Mouse (Mus musculus) hindbrain, embryonic 10.5 days (tissue): ENCODE results near the gene Chmp4b. TPM values are rescaled to one million over a fixed set of nuclear protein-coding genes. Genes with fewer than 3 reads are reported as not detected.

Experiments used
- DNase-seq: peaks from one replicate; pipeline ENCODE4 v3.0.0-alpha.2; 2017; ENCODE audit warnings: low spot score
- H3K27ac ChIP-seq: fragments of 300-500 bp; sonication (generic); 2 replicates; pipeline ENCODE4 v1.5.1; 2016; ENCODE audit warnings: mild to moderate bottlenecking, moderate library complexity
- H3K27me3 ChIP-seq: fragments of 300-500 bp; sonication (generic); 2 replicates; pipeline ENCODE4 v1.6.1; 2016; ENCODE audit warnings: mild to moderate bottlenecking; ENCODE audit not compliant: poor library complexity, insufficient read depth, severe bottlenecking
- H3K36me3 ChIP-seq: fragments of 300-500 bp; sonication (generic); 2 replicates; pipeline ENCODE4 v1.6.1; 2016; ENCODE audit warnings: mild to moderate bottlenecking, moderate library complexity
- H3K4me1 ChIP-seq: fragments of 300-500 bp; sonication (generic); replicated peaks from 2 replicates; pipeline ENCODE4 v1.6.1; 2016; ENCODE audit warnings: mild to moderate bottlenecking
- H3K4me3 ChIP-seq: fragments of 300-500 bp; sonication (generic); 2 replicates; pipeline ENCODE4 v1.5.1; 2016; ENCODE audit warnings: mild to moderate bottlenecking, moderate library complexity
- H3K9me3 ChIP-seq: fragments of 300-500 bp; sonication (generic); 2 replicates; pipeline ENCODE4 v1.6.1; 2016; ENCODE audit warnings: mild to moderate bottlenecking, moderate library complexity
- WGBS: fragments of 180-500 bp; shearing (Covaris S2); methylation state at CpG from one replicate; pipeline ENCODE4 v1.1.7; 2016; 5-methylcytosine and 5-hydroxymethylcytosine counted together
- polyA plus RNA-seq: library from polyadenylated mRNA; unstranded; fragments of >200 nt; fragmentation: Nextera tagmentation; extraction: Ambion mirVana; gene quantifications from 2 replicates; pipeline ENCODE4 v1.2.1, GENCODE M21; 2016

Gene Chmp4b
- 13.3 and 18.1 TPM in 2 replicates for polyA plus RNA-seq

GRCm38 (mm10) chr2:154651363-154651762 lies at the start of gene Chmp4b:
Gene Chmp4b (plus strand): TSS chr2:154651705.
- peaks cover 13% of the 10 kb centered on the region for H3K4me1 ChIP-seq
- H3K4me3 ChIP-seq, result no peak within 1 kb of the TSS
- WGBS, result 60% methylated on average over 8 of the region's 8 CpGs
- peak within 1 kb of the TSS; percentile 56 for H3K27ac ChIP-seq
- H3K27me3 ChIP-seq, result no peaks in the 10 kb centered on the region
- peak; percentile 28 for DNase-seq
- 0 out of 2 replicates have a peak, but pooled peaks cover 4% of the 10 kb centered on the region for H3K36me3 ChIP-seq
- no peaks in the 10 kb centered on the region; the same call in 1 of the 2 replicates for H3K9me3 ChIP-seq

DNA sequence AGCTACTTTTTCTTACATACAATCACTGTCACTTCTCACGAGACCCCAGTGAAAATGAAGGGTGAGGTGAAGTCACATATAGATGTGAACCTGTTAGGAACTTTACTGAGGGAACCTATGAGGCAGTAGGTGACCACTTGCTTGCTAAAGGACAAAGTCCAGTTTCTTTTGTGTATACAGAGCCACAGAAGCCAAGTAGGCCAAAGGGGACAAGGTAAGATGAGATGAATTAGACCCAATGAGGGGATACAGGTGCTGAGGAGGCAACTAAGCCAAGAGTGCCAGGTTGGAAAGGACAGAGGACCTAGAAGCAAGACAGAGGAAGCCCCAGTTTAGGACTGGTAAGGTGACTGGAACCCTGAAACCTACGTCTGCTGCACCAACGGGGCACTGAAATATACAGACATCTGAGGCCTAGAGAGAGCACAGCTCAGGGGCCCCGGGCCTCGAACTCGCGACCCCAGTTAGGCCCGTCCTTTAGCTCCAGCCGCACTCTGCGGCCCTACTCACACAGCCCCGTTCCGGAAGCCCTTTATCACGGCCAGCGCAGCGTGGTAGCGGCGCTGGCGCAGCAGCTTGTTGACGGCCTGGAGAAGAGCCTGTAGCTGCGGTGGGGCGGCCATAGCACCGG lies 48.4 kb upstream of the Chmp4b start:
- Histone ChIP-seq H3K27me3 (0 out of 2 replicates have a peak, but pooled peaks cover 5% of the 10 kb centered on the region), H3K4me1 (peaks cover 23% of the 10 kb centered on the region), H3K4me3 (peak overlapping the region; percentile 69), H3K9me3 (no peaks in the 10 kb centered on the region), H3K36me3 (no peaks in the 10 kb centered on the region), H3K27ac (peak overlapping the region; percentile 87)
- no peak for DNase-seq
- 19% methylated on average over 22 of the region's 22 CpGs for WGBS

DNA sequence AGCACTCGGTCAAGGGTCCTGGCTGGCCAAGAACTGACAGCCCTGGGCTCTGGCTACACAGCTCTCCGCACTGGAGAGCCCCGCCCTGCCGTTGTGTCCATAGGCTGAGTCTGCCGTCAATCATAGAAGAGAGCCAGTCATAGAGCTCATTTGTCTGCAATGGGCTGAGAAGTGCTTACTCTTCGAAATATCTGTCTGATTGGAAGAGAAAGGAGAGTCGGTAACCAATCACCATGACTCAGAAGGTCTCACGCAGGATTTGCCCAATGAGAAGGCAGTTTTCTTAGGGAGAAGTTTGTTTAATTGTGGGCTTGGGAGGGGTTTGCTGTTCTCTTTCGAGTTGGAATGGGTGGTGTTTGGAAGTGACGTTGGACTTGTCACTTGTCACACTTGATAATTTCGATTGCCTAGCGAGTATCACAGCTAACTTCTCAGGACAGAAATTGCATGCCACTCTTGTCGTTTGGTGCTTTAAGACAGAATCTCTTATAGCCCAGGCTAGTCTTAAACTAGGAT lies 47.8 kb upstream of the Chmp4b start, which contains the start of gene Pxmp4:
Gene Pxmp4 (minus strand): TSS at position 71 of the 516 bp plus-strand sequence.
- H3K27me3 ChIP-seq, result 0 out of 2 replicates have a peak, but pooled peaks cover 5% of the 10 kb centered on the region
- H3K4me1 ChIP-seq, result peaks cover 23% of the 10 kb centered on the region
- DNase-seq, result peak; percentile 95
- H3K36me3 ChIP-seq, result no peaks in the 10 kb centered on the region
- H3K9me3 ChIP-seq, result no peaks in the 10 kb centered on the region
- 2% methylated on average over 13 of the region's 13 CpGs for WGBS
- H3K4me3 ChIP-seq, result peak within 1 kb of the TSS; percentile 69
- H3K27ac ChIP-seq, result peak within 1 kb of the TSS; percentile 87

DNA sequence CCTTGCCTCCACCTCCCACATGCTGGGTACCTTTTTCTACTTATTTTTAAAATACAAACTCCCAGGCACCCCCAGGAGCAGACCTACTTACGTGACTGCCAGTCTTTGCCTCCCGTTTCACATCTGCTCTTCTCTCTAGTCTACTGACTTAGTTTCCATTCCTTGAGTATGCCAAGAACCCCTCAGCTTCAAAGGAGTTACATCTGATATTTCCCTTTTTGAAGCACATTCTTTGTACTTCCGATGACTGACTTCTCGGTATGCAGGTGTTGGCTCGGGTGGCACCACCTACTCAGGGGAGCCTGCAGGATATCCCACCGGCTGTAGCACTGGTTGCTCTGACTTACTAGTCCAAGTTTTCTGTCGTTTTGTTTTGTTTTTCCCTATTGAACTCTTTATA lies 47.3 kb upstream of the Chmp4b start:
- 48% methylated on average over 7 of the region's 7 CpGs for WGBS

DNA sequence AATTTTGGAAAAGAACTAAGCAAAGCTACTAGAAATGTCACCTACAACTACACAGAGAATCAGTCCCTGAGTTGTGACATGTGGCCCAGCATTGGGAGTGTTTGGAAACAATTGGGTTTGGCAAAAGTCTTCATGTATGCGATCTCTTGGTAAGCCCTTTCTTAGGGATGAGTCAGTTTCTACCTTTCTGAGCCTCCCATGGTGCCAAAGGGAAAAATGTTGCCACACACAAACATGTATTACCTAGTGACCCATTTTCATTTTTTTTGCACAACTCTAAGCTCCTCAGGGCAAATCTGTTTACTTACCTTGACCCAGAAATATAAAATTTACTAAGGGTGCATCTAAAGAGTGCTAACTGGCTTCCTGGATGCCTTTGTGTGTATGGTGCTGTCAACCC lies 44.5 kb upstream of the Chmp4b start:
- no peak overlapping the region for H3K27ac ChIP-seq
- 0 out of 2 replicates have a peak, but pooled peaks cover 5% of the 10 kb centered on the region for H3K27me3 ChIP-seq
- DNase-seq, result no peak
- WGBS, result 84% methylated on average over 1 of the region's 1 CpGs
- H3K36me3 ChIP-seq, result no peaks in the 10 kb centered on the region
- H3K4me1 ChIP-seq, result peaks cover 31% of the 10 kb centered on the region
- H3K9me3 ChIP-seq, result no peaks in the 10 kb centered on the region
- H3K4me3 ChIP-seq, result no peak overlapping the region

More for the DNA sequence above, 47.3 kb upstream of the Chmp4b start:
- H3K36me3 ChIP-seq, result no peaks in the 10 kb centered on the region
- H3K27me3 ChIP-seq, result 0 out of 2 replicates have a peak, but pooled peaks cover 5% of the 10 kb centered on the region
- H3K4me1 ChIP-seq, result peaks cover 23% of the 10 kb centered on the region
- H3K9me3 ChIP-seq, result no peaks in the 10 kb centered on the region
- H3K27ac ChIP-seq, result no peak overlapping the region
- H3K4me3 ChIP-seq, result peak overlapping the region; percentile 69
- DNase-seq, result no peak

DNA sequence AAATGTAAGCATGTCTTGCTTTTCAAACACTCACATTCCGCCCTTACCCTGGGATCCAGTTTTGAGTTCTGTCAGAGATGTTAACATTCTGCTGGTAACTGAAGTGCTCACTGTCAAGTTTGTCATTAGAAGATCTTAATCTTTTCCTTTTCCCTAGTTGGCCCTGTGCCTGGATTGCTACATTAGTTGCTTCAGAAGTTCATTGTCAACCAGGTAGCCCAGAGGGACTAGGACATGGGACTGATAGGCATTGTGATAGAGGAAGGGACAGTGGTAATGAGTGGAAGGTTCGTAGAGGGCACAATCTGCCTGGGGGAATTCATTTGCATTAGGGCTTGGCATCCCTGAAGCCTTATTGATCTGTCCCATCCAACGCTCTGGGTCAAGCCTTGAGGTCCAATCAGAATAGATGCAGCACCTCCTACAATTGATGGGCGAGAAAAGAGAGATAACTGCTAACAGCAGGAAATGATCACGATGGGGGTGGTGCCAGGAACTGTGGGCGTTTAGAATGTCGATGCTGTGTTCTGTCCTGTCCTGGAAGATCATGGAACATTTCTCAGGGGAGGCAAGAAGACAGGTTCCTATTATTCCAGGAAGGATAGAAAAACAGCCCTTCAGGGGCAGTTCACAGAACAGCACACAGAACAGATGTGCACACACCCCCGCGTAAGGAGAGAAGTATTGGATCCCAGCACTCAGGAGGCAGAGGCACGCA lies 42.3 kb upstream of the Chmp4b start:
- no peak for DNase-seq
- Histone ChIP-seq H3K27me3 (0 out of 2 replicates have a peak, but pooled peaks cover 5% of the 10 kb centered on the region), H3K4me1 (peaks cover 39% of the 10 kb centered on the region), H3K4me3 (no peak overlapping the region), H3K9me3 (no peaks in the 10 kb centered on the region), H3K27ac (no peak overlapping the region), H3K36me3 (no peaks in the 10 kb centered on the region)
- 67% methylated on average over 10 of the region's 10 CpGs for WGBS

GRCm38 (mm10) chr2:154613118-154614115 lies 38.1 kb upstream of the Chmp4b start, which contains the start of the genes Zfp341 and 4930519P11Rik:
Gene Zfp341 (plus strand): TSS chr2:154613297.
Gene 4930519P11Rik (minus strand): TSS chr2:154613437.
- WGBS, result under 1% methylated on average over 97 of the region's 98 CpGs

DNA sequence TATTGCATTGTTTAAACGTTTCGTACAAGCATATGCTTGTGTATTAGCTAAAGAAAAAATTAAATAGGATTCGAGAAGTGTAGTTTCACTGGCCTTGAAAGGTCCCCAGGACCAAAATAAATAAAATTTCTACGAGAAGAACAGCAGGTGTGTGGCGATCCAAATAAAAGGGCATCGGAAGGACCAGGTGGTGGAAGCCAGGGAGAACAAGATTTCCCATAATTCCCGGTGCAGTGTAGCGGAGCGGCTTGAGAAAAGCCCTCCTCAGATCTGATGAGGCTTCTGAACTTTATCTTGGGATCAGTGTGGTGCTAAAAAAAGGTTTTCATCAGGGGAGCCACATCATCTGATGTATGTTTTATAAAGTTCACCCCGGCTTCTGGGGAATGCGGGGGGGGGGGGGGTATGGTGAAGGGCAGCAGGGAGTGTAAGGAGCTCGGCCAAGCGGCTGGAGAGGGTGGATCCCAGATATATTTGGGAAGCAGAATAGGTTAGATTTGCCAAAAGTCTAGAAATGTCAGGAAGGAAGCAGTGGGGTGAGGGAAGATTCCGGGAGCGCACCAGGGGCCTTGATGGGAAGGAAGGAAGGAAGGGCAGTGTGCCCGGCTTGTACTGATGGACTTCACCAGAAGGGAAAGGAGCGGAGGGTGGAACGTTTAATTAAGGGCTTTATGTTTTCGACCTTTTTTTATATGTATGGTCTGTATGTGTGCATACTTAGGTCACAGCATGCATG lies 36.5 kb upstream of the Chmp4b start:
- Histone ChIP-seq H3K27ac (peak overlapping the region; percentile 98), H3K27me3 (no peaks in the 10 kb centered on the region), H3K4me3 (no peak overlapping the region), H3K4me1 (peaks cover 36% of the 10 kb centered on the region), H3K9me3 (no peaks in the 10 kb centered on the region), H3K36me3 (0 out of 2 replicates have a peak, but pooled peaks cover 14% of the 10 kb centered on the region)
- WGBS, result 75% methylated on average over 19 of the region's 19 CpGs
- no peak for DNase-seq

More at GRCm38 (mm10) chr2:154613118-154614115, 38.1 kb upstream of the Chmp4b start, which contains the start of the genes Zfp341 and 4930519P11Rik:
- peak; percentile 92 for DNase-seq
- H3K4me3 ChIP-seq, result peak within 1 kb of the TSS; percentile 60
- H3K27me3 ChIP-seq, result no peaks in the 10 kb centered on the region
- peaks cover 40% of the 10 kb centered on the region for H3K4me1 ChIP-seq
- H3K36me3 ChIP-seq, result 0 out of 2 replicates have a peak, but pooled peaks cover 3% of the 10 kb centered on the region
- peak within 1 kb of the TSS; percentile 98 for H3K27ac ChIP-seq
- H3K9me3 ChIP-seq, result no peaks in the 10 kb centered on the region

DNA sequence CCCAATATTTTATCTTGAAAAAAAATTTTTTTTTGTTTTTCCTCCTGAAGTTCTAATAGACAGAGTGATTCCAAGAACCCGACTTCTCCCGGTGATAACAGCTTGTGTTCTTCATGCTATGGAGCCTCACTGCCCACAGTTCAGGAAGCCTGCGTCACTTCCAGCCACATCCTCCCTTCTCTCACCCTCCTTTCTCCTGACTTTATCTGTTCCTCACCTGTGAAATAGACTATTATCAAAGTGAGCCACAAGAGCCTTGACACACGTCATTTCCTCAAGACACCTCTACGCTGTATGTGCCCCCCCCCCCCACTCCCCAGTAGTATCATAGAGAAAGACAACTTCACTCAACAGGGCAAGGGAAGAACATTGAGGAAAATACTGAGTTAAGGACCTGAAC lies 35.8 kb upstream of the Chmp4b start:
- Histone ChIP-seq H3K4me1 (peaks cover 36% of the 10 kb centered on the region), H3K9me3 (no peaks in the 10 kb centered on the region), H3K4me3 (no peak overlapping the region), H3K27me3 (no peaks in the 10 kb centered on the region), H3K36me3 (0 out of 2 replicates have a peak, but pooled peaks cover 14% of the 10 kb centered on the region), H3K27ac (no peak overlapping the region)
- 93% methylated on average over 5 of the region's 5 CpGs for WGBS
- DNase-seq, result no peak

- Histone ChIP-seq H3K27me3 (no peaks in the 10 kb centered on the region), H3K36me3 (peaks cover 20% of the 10 kb centered on the region), H3K27ac (no peak overlapping the region), H3K4me1 (peaks cover 34% of the 10 kb centered on the region), H3K4me3 (no peak overlapping the region), H3K9me3 (no peaks in the 10 kb centered on the region)
- WGBS, result 90% methylated on average over 3 of the region's 3 CpGs
- no peak for DNase-seq
Observed at GRCm38 (mm10) chr2:154617061-154617460, 34.4 kb upstream of the Chmp4b start.

DNA sequence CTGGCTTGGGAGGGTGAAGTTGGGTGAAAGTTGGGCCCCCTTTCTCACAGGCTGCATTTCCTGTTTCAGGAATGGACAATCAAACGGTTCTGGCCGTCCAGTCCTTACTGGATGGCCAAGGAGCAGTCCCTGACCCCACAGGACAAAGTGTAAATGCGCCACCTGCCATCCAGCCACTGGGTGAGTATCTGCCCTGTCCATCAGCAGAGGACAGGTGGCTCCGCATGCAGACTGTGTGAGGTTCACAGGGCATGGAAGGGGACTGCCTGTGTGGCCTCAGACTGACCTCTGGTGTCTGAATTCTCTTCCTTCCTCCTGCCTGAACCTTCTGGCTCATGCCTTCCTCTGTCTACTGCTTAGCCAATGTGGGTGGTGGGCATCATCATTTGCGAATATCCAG lies 29.8 kb upstream of the Chmp4b start:
- Histone ChIP-seq H3K27me3 (no peaks in the 10 kb centered on the region), H3K27ac (no peak overlapping the region), H3K4me1 (0 out of 2 replicates have a peak, but pooled peaks cover 2% of the 10 kb centered on the region), H3K9me3 (peaks cover 7% of the 10 kb centered on the region; the same call in 1 of the 2 replicates), H3K4me3 (no peak overlapping the region), H3K36me3 (peaks cover 60% of the 10 kb centered on the region)
- DNase-seq, result no peak
- 86% methylated on average over 5 of the region's 5 CpGs for WGBS
